Mouse (Mus musculus) stomach, embryonic 16.5 days (tissue): ENCODE results near the gene Psmb4. TPM values are rescaled to one million over a fixed set of nuclear protein-coding genes. Genes with fewer than 3 reads are reported as not detected.
"Not testable (repeated sequence)": the region's sequence is repeated elsewhere in the genome, so short reads cannot be mapped to it uniquely, and the experiment has no call there.

Experiments
- ATAC-seq: fragments of 200-750 bp; cut with Nextera tagmentation; 2 replicates; pipeline ENCODE4 v1.8.0; 2017; ENCODE audit warnings: moderate number of reproducible peaks, moderate TSS enrichment; ENCODE audit not compliant: insufficient read depth, low FRiP score
- H3K27ac ChIP-seq: fragments of 300-500 bp; sonication (generic); 2 replicates; pipeline ENCODE4 v1.5.1; 2014; ENCODE audit warnings: low read length
- H3K27me3 ChIP-seq: fragments of 300-500 bp; sonication (generic); 2 replicates; pipeline ENCODE4 v1.6.1; 2014; ENCODE audit warnings: low read length, control low read depth, mixed read lengths; ENCODE audit not compliant: control insufficient read depth, insufficient read depth
- H3K36me3 ChIP-seq: fragments of 300-500 bp; sonication (generic); 2 replicates; pipeline ENCODE4 v1.6.1; 2014; ENCODE audit warnings: low read length; ENCODE audit not compliant: control insufficient read depth, insufficient read depth
- H3K4me1 ChIP-seq: fragments of 300-500 bp; sonication (generic); 2 replicates; pipeline ENCODE4 v1.6.1; 2014; ENCODE audit warnings: low read length, control low read depth, mixed read lengths; ENCODE audit not compliant: control insufficient read depth, insufficient read depth
- H3K4me2 ChIP-seq: fragments of 300-500 bp; sonication (generic); 2 replicates; pipeline ENCODE4 v1.6.1; 2014; ENCODE audit warnings: low read depth, low read length, mixed read lengths
- H3K4me3 ChIP-seq: fragments of 300-500 bp; sonication (generic); replicated peaks from 2 replicates; pipeline ENCODE4 v1.5.1; 2014; ENCODE audit warnings: mild to moderate bottlenecking, low read length
- H3K9ac ChIP-seq: fragments of 300-500 bp; sonication (generic); 2 replicates; pipeline ENCODE4 v1.6.1; 2014; ENCODE audit warnings: low read length
- H3K9me3 ChIP-seq: fragments of 300-500 bp; sonication (generic); replicated peaks from 2 replicates; pipeline ENCODE4 v1.6.1; 2016; ENCODE audit warnings: low read length, control low read depth; ENCODE audit not compliant: control insufficient read depth
- WGBS: fragments of 180-500 bp; shearing (Covaris S2); extraction: QIAGEN DNeasy Blood & Tissue Kit; methylation state at CpG from one replicate; pipeline ENCODE4 v1.1.7; 2014; 5-methylcytosine and 5-hydroxymethylcytosine counted together
- polyA plus RNA-seq: library from polyadenylated mRNA; unstranded; fragments of >200 nt; fragmentation: Nextera tagmentation; extraction: Ambion mirVana; gene quantifications from 2 replicates; pipeline ENCODE4 v1.2.1, GENCODE M21; 2015

The Psmb4 gene
- polyA plus RNA-seq, 1 experiment from 2014 or later: 282 TPM

GRCm38 (mm10) chr3:94915903-94916741 is 29.4 kb upstream of the Psmb4 start:
- peak overlapping the region; percentile 14; the same call in 1 of the 2 replicates for H3K27ac ChIP-seq

GRCm38 (mm10) chr3:94913801-94914200 is 27.0 kb upstream of the Psmb4 start:
- 47% methylated on average over 5 of the region's 5 CpGs for WGBS
- Histone ChIP-seq H3K4me2 (no peak overlapping the region), H3K36me3 (no peaks in the 10 kb centered on the region)

More at GRCm38 (mm10) chr3:94915903-94916741, 29.4 kb upstream of the Psmb4 start:
- 61% methylated on average over 7 of the region's 7 CpGs for WGBS
- Histone ChIP-seq H3K4me1 (0 out of 2 replicates have a peak, but pooled peaks cover 6% of the 10 kb centered on the region), H3K9me3 (no peaks in the 10 kb centered on the region), H3K27me3 (no peaks in the 10 kb centered on the region), H3K36me3 (no peaks in the 10 kb centered on the region), H3K4me2 (no peak overlapping the region), H3K4me3 (no peak overlapping the region), H3K9ac (no peak overlapping the region)
- no peak for ATAC-seq

GRCm38 (mm10) chr3:94911050-94911693 is 24.4 kb upstream of the Psmb4 start:
- no peaks in the 10 kb centered on the region for H3K9me3 ChIP-seq
- no peaks in the 10 kb centered on the region for H3K4me1 ChIP-seq
- H3K4me2 ChIP-seq: no peak overlapping the region
- ATAC-seq: no peak
- H3K4me3 ChIP-seq: no peak overlapping the region
- H3K27me3 ChIP-seq: no peaks in the 10 kb centered on the region
- H3K36me3 ChIP-seq: no peaks in the 10 kb centered on the region
- no peak overlapping the region for H3K27ac ChIP-seq
- H3K9ac ChIP-seq: no peak overlapping the region
- WGBS: 49% methylated on average over 2 of the region's 2 CpGs

More at GRCm38 (mm10) chr3:94913801-94914200, 27.0 kb upstream of the Psmb4 start:
- Histone ChIP-seq H3K4me1 (0 out of 2 replicates have a peak, but pooled peaks cover 6% of the 10 kb centered on the region), H3K27me3 (no peaks in the 10 kb centered on the region), H3K9me3 (no peaks in the 10 kb centered on the region), H3K27ac (peak overlapping the region; percentile 77), H3K9ac (no peak overlapping the region), H3K4me3 (no peak overlapping the region)
- ATAC-seq: no peak

GRCm38 (mm10) chr3:94906482-94906881 is 19.7 kb upstream of the Psmb4 start:
- 38% methylated on average over 1 of the region's 1 CpGs for WGBS
- Histone ChIP-seq H3K9ac (no peak overlapping the region), H3K9me3 (no peaks in the 10 kb centered on the region), H3K4me2 (no peak overlapping the region), H3K4me1 (no peaks in the 10 kb centered on the region), H3K27ac (no peak overlapping the region), H3K4me3 (no peak overlapping the region), H3K27me3 (no peaks in the 10 kb centered on the region), H3K36me3 (no peaks in the 10 kb centered on the region)
- no peak for ATAC-seq

GRCm38 (mm10) chr3:94904759-94905158 is 18.0 kb upstream of the Psmb4 start:
- 52% methylated on average over 3 of the region's 3 CpGs for WGBS
- ATAC-seq, H3K4me2 ChIP-seq: not testable (repeated sequence)

GRCm38 (mm10) chr3:94902747-94903146 is 16.0 kb upstream of the Psmb4 start:
- no peak overlapping the region for H3K4me3 ChIP-seq
- H3K4me2 ChIP-seq: no peak overlapping the region
- no peak overlapping the region for H3K27ac ChIP-seq
- no peaks in the 10 kb centered on the region for H3K4me1 ChIP-seq
- H3K27me3 ChIP-seq: no peaks in the 10 kb centered on the region
- WGBS: 22% methylated on average over 7 of the region's 7 CpGs
- H3K9ac ChIP-seq: no peak overlapping the region
- no peaks in the 10 kb centered on the region for H3K36me3 ChIP-seq
- no peak; the same call in 1 of the 2 replicates for ATAC-seq
- no peaks in the 10 kb centered on the region for H3K9me3 ChIP-seq

More at GRCm38 (mm10) chr3:94904759-94905158, 18.0 kb upstream of the Psmb4 start:
- not testable (repeated sequence) for H3K9ac ChIP-seq, H3K27ac ChIP-seq, H3K27me3 ChIP-seq, H3K4me1 ChIP-seq, H3K9me3 ChIP-seq, H3K4me3 ChIP-seq, H3K36me3 ChIP-seq

- Histone ChIP-seq H3K27ac (no peak overlapping the region), H3K9me3 (no peaks in the 10 kb centered on the region), H3K4me2 (no peak overlapping the region), H3K9ac (no peak overlapping the region), H3K4me3 (no peak overlapping the region), H3K36me3 (no peaks in the 10 kb centered on the region), H3K4me1 (no peaks in the 10 kb centered on the region), H3K27me3 (no peaks in the 10 kb centered on the region)
- no peak for ATAC-seq
- 66% methylated on average over 3 of the region's 3 CpGs for WGBS
Measured at GRCm38 (mm10) chr3:94894076-94894475, 7.3 kb upstream of the Psmb4 start.

GRCm38 (mm10) chr3:94888595-94888994 is 1.8 kb upstream of the Psmb4 start:
- H3K9ac ChIP-seq: no peak overlapping the region
- no peaks in the 10 kb centered on the region for H3K27me3 ChIP-seq
- no peaks in the 10 kb centered on the region for H3K9me3 ChIP-seq
- H3K27ac ChIP-seq: no peak overlapping the region
- peaks cover under 1% of the 10 kb centered on the region; the same call in 1 of the 2 replicates for H3K36me3 ChIP-seq
- H3K4me1 ChIP-seq: peaks cover 18% of the 10 kb centered on the region
- H3K4me3 ChIP-seq: no peak overlapping the region
- ATAC-seq: no peak
- H3K4me2 ChIP-seq: no peak overlapping the region

- Histone ChIP-seq H3K4me3 (no peak overlapping the region), H3K27ac (no peak overlapping the region), H3K9me3 (no peaks in the 10 kb centered on the region), H3K9ac (no peak overlapping the region), H3K27me3 (no peaks in the 10 kb centered on the region), H3K4me1 (peaks cover 18% of the 10 kb centered on the region), H3K4me2 (no peak overlapping the region), H3K36me3 (peaks cover 19% of the 10 kb centered on the region)
- ATAC-seq: no peak
- WGBS: 88% methylated on average over 3 of the region's 3 CpGs
Measured at GRCm38 (mm10) chr3:94882579-94882978, 4.2 kb downstream of the Psmb4 start.
